Mouse (Mus musculus) myocyte (in vitro differentiated cells): ENCODE results near the gene Sult6b2.

Experiments
- CEBPB ChIP-seq: IDR thresholded peaks from 2 replicates; pipeline ENCODE4 v1.6.1; 2011; ENCODE audit warnings: mild to moderate bottlenecking, moderate library complexity; ENCODE audit not compliant: poor library complexity, insufficient read depth, severe bottlenecking
- E2F4 ChIP-seq: IDR thresholded peaks from one replicate; pipeline ENCODE4 v1.6.1; 2011; ENCODE audit warnings: mild to moderate bottlenecking, control low read depth, moderate library complexity; ENCODE audit not compliant: insufficient read depth
- MAX ChIP-seq: IDR thresholded peaks from one replicate; pipeline ENCODE4 v1.6.1; 2011; ENCODE audit warnings: low read depth, mild to moderate bottlenecking, control low read depth
- MYOD1 ChIP-seq, 3 experiments: IDR thresholded peaks; one replicate each; pipeline ENCODE4 v1.6.1; 2011; ENCODE audit warnings: control low read depth in 2 of 3, low read depth in 2 of 3, mild to moderate bottlenecking in 2 of 3, moderate library complexity in 1 of 3; ENCODE audit not compliant: insufficient read length in 2 of 3, control insufficient read depth in 1 of 3
- MYOG ChIP-seq, 3 experiments: IDR thresholded peaks; one replicate each; pipeline ENCODE4 v1.6.1; 2011; ENCODE audit warnings: control low read depth in 2 of 3, low read depth in 2 of 3, mild to moderate bottlenecking in 2 of 3; ENCODE audit not compliant: insufficient read length in 2 of 3, control insufficient read depth in 1 of 3, insufficient read depth in 1 of 3
- POLR2A ChIP-seq: IDR thresholded peaks from one replicate; pipeline ENCODE4 v1.6.1; 2011; ENCODE audit warnings: low read depth, mild to moderate bottlenecking, control low read depth, moderate library complexity; ENCODE audit not compliant: insufficient read length
- POLR2AphosphoS2 ChIP-seq: IDR thresholded peaks from one replicate; pipeline ENCODE4 v1.6.1; 2011; ENCODE audit warnings: low read depth, control low read depth; ENCODE audit not compliant: insufficient read length
- REST ChIP-seq: IDR thresholded peaks from one replicate; pipeline ENCODE4 v1.6.1; 2011; ENCODE audit warnings: mild to moderate bottlenecking, control low read depth, moderate library complexity; ENCODE audit not compliant: insufficient read depth, insufficient read length
- TCF12 ChIP-seq: IDR thresholded peaks from one replicate; pipeline ENCODE4 v1.6.1; 2011; ENCODE audit warnings: mild to moderate bottlenecking, control low read depth; ENCODE audit not compliant: poor library complexity, insufficient read depth, severe bottlenecking
- TCF3 ChIP-seq: IDR thresholded peaks from one replicate; pipeline ENCODE4 v1.6.1; 2011; ENCODE audit warnings: low read depth, control low read depth; ENCODE audit not compliant: insufficient read length
- USF1 ChIP-seq: IDR thresholded peaks from one replicate; pipeline ENCODE4 v1.6.1; 2011; ENCODE audit warnings: low read depth, mild to moderate bottlenecking, control low read depth, moderate library complexity

- no peak for TF ChIP-seq E2F4
- no peak for TF ChIP-seq MYOD1 (IDR thresholded peaks at IDR 0.05; ENCODE audit: control insufficient read depth in 1 of 3, insufficient read length in 2 of 3, low read depth in 2 of 3)
- no peak for TF ChIP-seq POLR2A
- no peak for TF ChIP-seq USF1
- no peak for TF ChIP-seq MAX
- no peak for TF ChIP-seq POLR2AphosphoS2
- TF ChIP-seq MYOG (IDR thresholded peaks at IDR 0.05; ENCODE audit: control insufficient read depth in 1 of 3, insufficient read depth in 1 of 3, insufficient read length in 2 of 3, low read depth in 2 of 3), result no peak
- no peak for TF ChIP-seq CEBPB
- TF ChIP-seq TCF12, result no peak
- no peak for TF ChIP-seq TCF3
- TF ChIP-seq REST, result no peak
Measured at GRCm38 (mm10) chr6:142814495-142814921, 10.2 kb upstream of the Sult6b2 start.
